Mouse (Mus musculus): ENCODE measurements around the gene Dpm3. TPM values are rescaled to one million over a fixed set of nuclear protein-coding genes. Genes with fewer than 3 reads are reported as not detected.

Dpm3 gene
- polyA plus RNA-seq, 1 experiment from 2014 or later: 122 TPM

- WGBS: under 1% methylated on average over 42 of the region's 42 CpGs
- Histone ChIP-seq H3K9ac (peak within 1 kb of the TSS; percentile 75), H3K4me3 (peak within 1 kb of the TSS; percentile 78), H3K4me2 (peak within 1 kb of the TSS; percentile 82), H3K36me3 (peaks cover 13% of the 10 kb centered on the region), H3K4me1 (peaks cover 57% of the 10 kb centered on the region), H3K27ac (peak within 1 kb of the TSS; percentile 73), H3K27me3 (peaks cover 14% of the 10 kb centered on the region), H3K9me3 (no peaks in the 10 kb centered on the region)
- peak; percentile 75 for ATAC-seq (ENCODE audit: borderline replicate concordance, extremely low read depth, low FRiP score, low TSS enrichment)
These were observed 12.7 kb upstream of the Dpm3 start, which contains the start of gene Trim46 for GRCm38 (mm10) chr3:89246261-89247100. Gene Trim46, minus strand, starts transcription at chr3:89246309.

DNA sequence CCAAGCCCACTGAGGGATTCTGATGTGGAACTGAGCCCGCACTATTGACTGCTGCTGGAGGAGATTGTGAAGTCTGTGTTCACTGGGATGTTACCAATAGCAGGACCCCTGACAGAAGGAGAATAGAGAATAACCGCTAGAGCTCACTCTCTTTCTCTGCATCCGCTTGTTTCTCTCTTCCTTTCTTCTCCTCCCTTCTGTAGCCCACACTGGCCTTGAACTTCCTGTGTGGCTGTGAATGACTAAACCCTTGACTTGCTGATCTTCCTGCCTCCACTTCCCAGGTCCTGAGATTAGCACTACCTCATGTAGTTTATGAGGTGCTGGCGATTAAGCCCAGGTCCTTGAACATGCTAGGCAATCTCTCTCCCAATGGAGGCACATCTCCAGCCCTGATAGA is 11.7 kb upstream of the Dpm3 start:
- Histone ChIP-seq H3K27ac (no peak overlapping the region), H3K9ac (peak overlapping the region; percentile 75), H3K9me3 (no peaks in the 10 kb centered on the region), H3K4me2 (peak overlapping the region; percentile 82), H3K4me1 (peaks cover 67% of the 10 kb centered on the region), H3K4me3 (peak overlapping the region; percentile 78), H3K27me3 (peaks cover 14% of the 10 kb centered on the region), H3K36me3 (peaks cover 13% of the 10 kb centered on the region)
- ATAC-seq (ENCODE audit: borderline replicate concordance, extremely low read depth, low FRiP score, low TSS enrichment): no peak
- 83% methylated on average over 4 of the region's 4 CpGs for WGBS

GRCm38 (mm10) chr3:89250435-89251040 is 8.6 kb upstream of the Dpm3 start:
- no peak for ATAC-seq (ENCODE audit: borderline replicate concordance, extremely low read depth, low FRiP score, low TSS enrichment)
- Histone ChIP-seq H3K4me2 (no peak overlapping the region), H3K36me3 (peaks cover 13% of the 10 kb centered on the region)

GRCm38 (mm10) chr3:89251365-89251895 is 7.7 kb upstream of the Dpm3 start:
- Histone ChIP-seq H3K4me2 (peak overlapping the region; percentile 39), H3K4me3 (0 out of 2 replicates have a peak overlapping the region, but pooled peaks have one; percentile 6), H3K9ac (no peak overlapping the region; the same call in 1 of the 2 replicates), H3K27me3 (no peaks in the 10 kb centered on the region), H3K27ac (peak overlapping the region; percentile 79), H3K9me3 (no peaks in the 10 kb centered on the region), H3K36me3 (peaks cover 13% of the 10 kb centered on the region), H3K4me1 (peaks cover 43% of the 10 kb centered on the region)
- WGBS: 7% methylated on average over 17 of the region's 17 CpGs
- peak; percentile 50 for ATAC-seq (ENCODE audit: borderline replicate concordance, extremely low read depth, low FRiP score, low TSS enrichment)

More at GRCm38 (mm10) chr3:89250435-89251040, 8.6 kb upstream of the Dpm3 start:
- Histone ChIP-seq H3K9me3 (no peaks in the 10 kb centered on the region), H3K27ac (peak overlapping the region; percentile 79), H3K4me1 (peaks cover 48% of the 10 kb centered on the region), H3K9ac (no peak overlapping the region), H3K27me3 (no peaks in the 10 kb centered on the region), H3K4me3 (no peak overlapping the region)
- WGBS: 15% methylated on average over 7 of the region's 7 CpGs

DNA sequence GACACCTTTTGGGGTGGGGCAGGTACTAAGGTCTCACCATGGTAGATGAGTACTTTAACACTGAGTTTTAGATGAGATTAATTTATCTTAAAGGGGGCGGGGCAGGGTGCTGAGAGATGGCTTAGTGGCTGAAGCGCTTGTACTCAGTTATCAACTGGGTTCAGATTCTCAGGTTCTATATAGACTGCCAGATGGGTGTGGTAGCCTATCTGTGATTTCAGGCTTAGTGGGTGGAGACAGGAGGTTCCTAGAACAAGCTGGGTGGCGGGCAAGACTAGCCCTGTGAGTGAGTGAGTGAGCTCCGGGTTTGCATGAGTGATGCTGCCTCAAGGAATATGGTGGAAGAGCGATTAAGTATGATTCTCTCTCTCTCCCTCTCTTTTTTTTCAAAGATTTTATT is 4.2 kb upstream of the Dpm3 start:
- Histone ChIP-seq H3K9ac (no peak overlapping the region), H3K27ac (no peak overlapping the region), H3K27me3 (no peaks in the 10 kb centered on the region), H3K4me3 (no peak overlapping the region), H3K9me3 (no peaks in the 10 kb centered on the region), H3K36me3 (no peaks in the 10 kb centered on the region), H3K4me1 (peaks cover 27% of the 10 kb centered on the region), H3K4me2 (no peak overlapping the region)
- WGBS: 87% methylated on average over 5 of the region's 5 CpGs
- no peak for ATAC-seq (ENCODE audit: borderline replicate concordance, extremely low read depth, low FRiP score, low TSS enrichment)

DNA sequence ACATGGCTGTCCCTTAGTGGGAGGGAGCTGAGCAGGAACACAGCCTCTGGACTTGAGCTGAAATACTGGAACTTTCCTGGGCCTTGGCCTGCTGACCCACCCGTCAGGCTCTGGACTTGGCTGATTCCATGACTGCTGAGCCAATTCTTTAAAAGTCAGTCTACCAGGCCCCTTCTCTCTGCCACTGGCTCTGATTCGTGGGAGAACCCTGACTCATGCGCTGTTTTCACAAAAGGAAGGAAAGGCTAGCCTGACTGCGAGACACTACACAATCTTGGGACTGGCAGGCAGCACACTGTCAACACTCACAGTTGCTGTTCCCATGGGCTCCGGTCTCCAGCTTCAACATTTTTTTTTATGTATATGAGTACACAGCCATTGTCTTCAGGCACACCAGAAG is 3.0 kb upstream of the Dpm3 start:
- Histone ChIP-seq H3K4me1 (peaks cover 17% of the 10 kb centered on the region), H3K9ac (no peak overlapping the region), H3K27me3 (no peaks in the 10 kb centered on the region), H3K4me3 (no peak overlapping the region), H3K9me3 (no peaks in the 10 kb centered on the region), H3K27ac (no peak overlapping the region), H3K4me2 (no peak overlapping the region), H3K36me3 (no peaks in the 10 kb centered on the region)
- WGBS: 67% methylated on average over 5 of the region's 5 CpGs
- ATAC-seq (ENCODE audit: borderline replicate concordance, extremely low read depth, low FRiP score, low TSS enrichment): no peak

GRCm38 (mm10) chr3:89260211-89260610 is 1.1 kb downstream of the Dpm3 start:
- Histone ChIP-seq H3K27ac (no peak overlapping the region), H3K36me3 (no peaks in the 10 kb centered on the region), H3K4me1 (no peaks in the 10 kb centered on the region), H3K9me3 (no peaks in the 10 kb centered on the region), H3K27me3 (no peaks in the 10 kb centered on the region), H3K4me2 (no peak overlapping the region), H3K4me3 (no peak overlapping the region), H3K9ac (no peak overlapping the region)
- no peak for ATAC-seq (ENCODE audit: borderline replicate concordance, extremely low read depth, low FRiP score, low TSS enrichment)
- 51% methylated on average over 3 of the region's 3 CpGs for WGBS

GRCm38 (mm10) chr3:89262417-89262816 is 3.3 kb downstream of the Dpm3 start:
- no peak for ATAC-seq (ENCODE audit: borderline replicate concordance, extremely low read depth, low FRiP score, low TSS enrichment)
- H3K4me1 ChIP-seq: peaks cover 10% of the 10 kb centered on the region
- WGBS: 62% methylated on average over 10 of the region's 10 CpGs
- no peaks in the 10 kb centered on the region for H3K9me3 ChIP-seq
- no peaks in the 10 kb centered on the region for H3K27me3 ChIP-seq
- H3K4me3 ChIP-seq: no peak overlapping the region
- H3K27ac ChIP-seq: peak overlapping the region; percentile 69
- no peak overlapping the region for H3K9ac ChIP-seq
- H3K36me3 ChIP-seq: no peaks in the 10 kb centered on the region
- no peak overlapping the region for H3K4me2 ChIP-seq

GRCm38 (mm10) chr3:89266439-89266893 is 7.3 kb downstream of the Dpm3 start:
- peak; percentile 75; the same call in 1 of the 2 replicates for ATAC-seq (ENCODE audit: borderline replicate concordance, extremely low read depth, low FRiP score, low TSS enrichment)
- 0% methylated on average over 20 of the region's 20 CpGs for WGBS
- Histone ChIP-seq H3K9ac (peak overlapping the region; percentile 73), H3K36me3 (0 out of 2 replicates have a peak, but pooled peaks cover 3% of the 10 kb centered on the region), H3K4me1 (peaks cover 38% of the 10 kb centered on the region), H3K4me3 (peak overlapping the region; percentile 60), H3K27me3 (no peaks in the 10 kb centered on the region), H3K27ac (peak overlapping the region; percentile 70), H3K4me2 (peak overlapping the region; percentile 68), H3K9me3 (no peaks in the 10 kb centered on the region)

GRCm38 (mm10) chr3:89268916-89269315 is 9.8 kb downstream of the Dpm3 start:
- Histone ChIP-seq H3K27me3 (no peaks in the 10 kb centered on the region), H3K4me2 (peak overlapping the region; percentile 69), H3K36me3 (peaks cover 21% of the 10 kb centered on the region), H3K9me3 (no peaks in the 10 kb centered on the region), H3K27ac (0 out of 2 replicates have a peak overlapping the region, but pooled peaks have one; percentile 90), H3K4me1 (peaks cover 50% of the 10 kb centered on the region), H3K9ac (no peak overlapping the region), H3K4me3 (0 out of 2 replicates have a peak overlapping the region, but pooled peaks have one; percentile 56)
- WGBS: 62% methylated on average over 8 of the region's 8 CpGs
- ATAC-seq (ENCODE audit: borderline replicate concordance, extremely low read depth, low FRiP score, low TSS enrichment): no peak

DNA sequence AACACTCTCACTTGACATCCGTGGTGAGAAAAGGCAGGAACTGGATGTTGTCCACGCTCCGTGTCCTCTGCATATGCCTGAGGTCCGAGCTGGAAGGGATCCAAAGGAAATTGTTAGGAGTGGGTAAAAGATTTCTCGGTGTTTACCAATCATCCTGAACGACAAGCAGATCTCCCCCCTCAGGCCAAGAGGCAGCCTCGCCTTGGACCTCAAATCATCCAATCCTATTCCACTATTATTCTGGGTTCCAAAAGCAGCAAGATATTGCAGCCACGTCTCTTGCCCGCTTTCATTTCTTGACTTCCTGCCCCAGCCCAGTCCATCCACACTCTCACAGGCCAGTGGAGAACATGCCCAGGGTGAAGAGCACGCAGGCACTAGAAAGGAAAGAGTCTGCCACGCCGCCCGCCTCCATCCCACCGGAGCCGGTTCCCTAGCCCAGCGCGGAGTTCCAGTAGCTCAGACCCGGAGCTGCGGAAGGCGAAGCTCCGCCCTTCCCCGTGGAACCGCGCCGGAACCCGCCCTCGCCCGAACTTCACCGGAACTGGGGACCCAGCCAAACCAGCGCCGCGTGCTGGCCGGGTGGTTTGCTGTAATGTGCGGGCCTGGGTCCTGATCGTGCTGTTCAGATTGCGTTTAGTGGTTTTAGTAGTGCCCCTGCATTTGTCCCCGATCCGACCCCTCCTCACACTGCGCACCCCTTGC is 11.0 kb downstream of the Dpm3 start, which contains the start of gene Slc50a1:
TSS of gene Slc50a1 (minus strand) at position 520 of the 705 bp plus-strand sequence.
- H3K9me3 ChIP-seq: no peaks in the 10 kb centered on the region
- H3K27me3 ChIP-seq: no peaks in the 10 kb centered on the region
- H3K27ac ChIP-seq: peak within 1 kb of the TSS; percentile 90
- 2% methylated on average over 39 of the region's 39 CpGs for WGBS
- H3K4me2 ChIP-seq: peak within 1 kb of the TSS; percentile 69
- H3K9ac ChIP-seq: peak within 1 kb of the TSS; percentile 73
- peaks cover 50% of the 10 kb centered on the region for H3K4me1 ChIP-seq
- H3K36me3 ChIP-seq: peaks cover 26% of the 10 kb centered on the region
- H3K4me3 ChIP-seq: peak within 1 kb of the TSS; percentile 56
- peak; percentile 69; the same call in 1 of the 2 replicates for ATAC-seq (ENCODE audit: borderline replicate concordance, extremely low read depth, low FRiP score, low TSS enrichment)

Data from lung, embryonic 15.5 days (tissue).